Mouse (Mus musculus) small intestine, adult 2 months (tissue): ENCODE results near the gene Arhgap4.

Experiments
- CTCF ChIP-seq: fragments of 200-500 bp; IDR thresholded peaks from 2 replicates; pipeline ENCODE4 v1.5.1; 2012; ENCODE audit warnings: low read depth, mild to moderate bottlenecking, control low read depth, inconsistent platforms, low read length, moderate library complexity, mixed read lengths; ENCODE audit not compliant: insufficient replicate concordance, insufficient read length; ENCODE audit errors: extremely low read depth
- POLR2A ChIP-seq: fragments of 200-500 bp; IDR thresholded peaks from 2 replicates; pipeline ENCODE4 v1.6.1; 2012; ENCODE audit warnings: low read depth, mild to moderate bottlenecking, control low read depth, inconsistent platforms, low read length, moderate library complexity

GRCm38 (mm10) chrX:73969729-73970128, 48.1 kb upstream of the Arhgap4 start:
- no peak for TF ChIP-seq CTCF
- no peak for TF ChIP-seq POLR2A
